Mouse (Mus musculus) embryonic facial prominence, embryonic 12.5 days (tissue): Measurements from ENCODE around the gene Dyrk3. TPM values are rescaled to one million over a fixed set of nuclear protein-coding genes. Genes with fewer than 3 reads are reported as not detected.

ENCODE experiments used
- ATAC-seq: fragments of 200-750 bp; cut with Nextera tagmentation; 2 replicates; pipeline ENCODE4 v1.8.0; 2017; ENCODE audit not compliant: insufficient number of reproducible peaks, insufficient read depth, low FRiP score, low TSS enrichment
- H3K27ac ChIP-seq: fragments of 300-500 bp; sonication (generic); 2 replicates; pipeline ENCODE4 v1.5.1; 2016; ENCODE audit warnings: mild to moderate bottlenecking
- H3K27me3 ChIP-seq: fragments of 300-500 bp; sonication (generic); 2 replicates; pipeline ENCODE4 v1.6.1; 2016; ENCODE audit warnings: mild to moderate bottlenecking, moderate library complexity
- H3K36me3 ChIP-seq: fragments of 300-500 bp; sonication (generic); 2 replicates; pipeline ENCODE4 v1.6.1; 2016; ENCODE audit warnings: mild to moderate bottlenecking
- H3K4me1 ChIP-seq: fragments of 300-500 bp; sonication (generic); 2 replicates; pipeline ENCODE4 v1.6.1; 2016
- H3K4me2 ChIP-seq: fragments of 300-500 bp; sonication (generic); replicated peaks from 2 replicates; pipeline ENCODE4 v1.6.1; 2016; ENCODE audit warnings: mild to moderate bottlenecking, moderate library complexity
- H3K4me3 ChIP-seq: fragments of 300-500 bp; sonication (generic); 2 replicates; pipeline ENCODE4 v1.5.1; 2016; ENCODE audit warnings: mild to moderate bottlenecking
- H3K9ac ChIP-seq: fragments of 300-500 bp; sonication (generic); 2 replicates; pipeline ENCODE4 v1.6.1; 2016; ENCODE audit warnings: mild to moderate bottlenecking, moderate library complexity
- H3K9me3 ChIP-seq: fragments of 300-500 bp; sonication (generic); 2 replicates; pipeline ENCODE4 v1.6.1; 2016; ENCODE audit warnings: mild to moderate bottlenecking, moderate library complexity
- WGBS: fragments of 180-500 bp; shearing (Covaris S2); methylation state at CpG from one replicate; pipeline ENCODE4 v1.1.7; 2016; 5-methylcytosine and 5-hydroxymethylcytosine counted together
- polyA plus RNA-seq: library from polyadenylated mRNA; unstranded; fragments of >200 nt; fragmentation: Nextera tagmentation; extraction: Ambion mirVana; gene quantifications from 2 replicates; pipeline ENCODE4 v1.2.1, GENCODE M21; 2016

Gene Dyrk3
- polyA plus RNA-seq, 1 experiment from 2014 or later = 8.7 TPM

- Histone ChIP-seq H3K9ac (no peak overlapping the region), H3K4me2 (no peak overlapping the region), H3K27me3 (no peaks in the 10 kb centered on the region), H3K4me1 (no peaks in the 10 kb centered on the region), H3K27ac (no peak overlapping the region), H3K4me3 (no peak overlapping the region), H3K9me3 (no peaks in the 10 kb centered on the region), H3K36me3 (peaks cover 19% of the 10 kb centered on the region; the same call in 1 of the 2 replicates)
- no peak for ATAC-seq
- WGBS = 74% methylated on average over 11 of the region's 11 CpGs
Observed at GRCm38 (mm10) chr1:131125987-131126744, 12.0 kb downstream of the Dyrk3 start.

GRCm38 (mm10) chr1:131123522-131124265 lies 14.4 kb downstream of the Dyrk3 start:
- Histone ChIP-seq H3K4me1 (no peaks in the 10 kb centered on the region), H3K27me3 (no peaks in the 10 kb centered on the region), H3K4me3 (no peak overlapping the region), H3K9me3 (no peaks in the 10 kb centered on the region), H3K36me3 (0 out of 2 replicates have a peak, but pooled peaks cover under 1% of the 10 kb centered on the region), H3K27ac (no peak overlapping the region), H3K4me2 (no peak overlapping the region), H3K9ac (no peak overlapping the region)
- ATAC-seq = no peak
- WGBS = 70% methylated on average over 10 of the region's 10 CpGs

- H3K27me3 ChIP-seq = no peaks in the 10 kb centered on the region
- H3K36me3 ChIP-seq = no peaks in the 10 kb centered on the region
- 41% methylated on average over 3 of the region's 3 CpGs for WGBS
- no peaks in the 10 kb centered on the region for H3K4me1 ChIP-seq
- no peak overlapping the region for H3K4me2 ChIP-seq
- H3K4me3 ChIP-seq = no peak overlapping the region
- H3K27ac ChIP-seq = no peak overlapping the region
- no peak for ATAC-seq
- no peaks in the 10 kb centered on the region for H3K9me3 ChIP-seq
- no peak overlapping the region for H3K9ac ChIP-seq
Observed at GRCm38 (mm10) chr1:131121987-131122386, 16.2 kb downstream of the Dyrk3 start.

- Histone ChIP-seq H3K4me3 (no peak overlapping the region), H3K27me3 (no peaks in the 10 kb centered on the region), H3K4me1 (peaks cover 5% of the 10 kb centered on the region; the same call in 1 of the 2 replicates), H3K27ac (no peak overlapping the region), H3K9me3 (no peaks in the 10 kb centered on the region), H3K9ac (no peak overlapping the region), H3K36me3 (no peaks in the 10 kb centered on the region), H3K4me2 (no peak overlapping the region)
- WGBS = 84% methylated on average over 2 of the region's 2 CpGs
- ATAC-seq = no peak
Observed at GRCm38 (mm10) chr1:131119026-131119425, 19.1 kb downstream of the Dyrk3 start.

GRCm38 (mm10) chr1:131118530-131118929 lies 19.6 kb downstream of the Dyrk3 start:
- no peak overlapping the region for H3K4me3 ChIP-seq
- H3K9ac ChIP-seq = no peak overlapping the region
- ATAC-seq = no peak
- H3K4me1 ChIP-seq = peaks cover 5% of the 10 kb centered on the region; the same call in 1 of the 2 replicates
- H3K9me3 ChIP-seq = no peaks in the 10 kb centered on the region
- no peaks in the 10 kb centered on the region for H3K36me3 ChIP-seq
- WGBS = 50% methylated on average over 10 of the region's 10 CpGs
- no peak overlapping the region for H3K4me2 ChIP-seq
- no peaks in the 10 kb centered on the region for H3K27me3 ChIP-seq
- H3K27ac ChIP-seq = no peak overlapping the region

- no peaks in the 10 kb centered on the region for H3K36me3 ChIP-seq
- no peaks in the 10 kb centered on the region for H3K9me3 ChIP-seq
- ATAC-seq = no peak
- 47% methylated on average over 13 of the region's 13 CpGs for WGBS
- peaks cover 12% of the 10 kb centered on the region; the same call in 1 of the 2 replicates for H3K4me1 ChIP-seq
- no peaks in the 10 kb centered on the region for H3K27me3 ChIP-seq
- no peak overlapping the region for H3K9ac ChIP-seq
- 0 out of 2 replicates have a peak overlapping the region, but pooled peaks have one; percentile 41 for H3K27ac ChIP-seq
- no peak overlapping the region for H3K4me3 ChIP-seq
- H3K4me2 ChIP-seq = no peak overlapping the region
Observed at GRCm38 (mm10) chr1:131116430-131117011, 21.6 kb downstream of the Dyrk3 start.

GRCm38 (mm10) chr1:131115932-131116331 lies 22.2 kb downstream of the Dyrk3 start:
- no peak overlapping the region for H3K4me2 ChIP-seq
- H3K4me1 ChIP-seq = peaks cover 12% of the 10 kb centered on the region; the same call in 1 of the 2 replicates
- no peaks in the 10 kb centered on the region for H3K27me3 ChIP-seq
- H3K27ac ChIP-seq = no peak overlapping the region
- WGBS = 19% methylated on average over 6 of the region's 6 CpGs
- no peak overlapping the region for H3K4me3 ChIP-seq
- ATAC-seq = no peak
- no peak overlapping the region for H3K9ac ChIP-seq
- no peaks in the 10 kb centered on the region for H3K9me3 ChIP-seq
- H3K36me3 ChIP-seq = no peaks in the 10 kb centered on the region

- H3K9me3 ChIP-seq = no peaks in the 10 kb centered on the region
- WGBS = 26% methylated on average over 6 of the region's 6 CpGs
- no peak for ATAC-seq
Observed at GRCm38 (mm10) chr1:131112576-131112975, 25.6 kb downstream of the Dyrk3 start.

GRCm38 (mm10) chr1:131110525-131111106 lies 27.5 kb downstream of the Dyrk3 start:
- no peaks in the 10 kb centered on the region for H3K9me3 ChIP-seq
- H3K4me2 ChIP-seq = no peak overlapping the region
- no peak overlapping the region for H3K27ac ChIP-seq
- no peak overlapping the region for H3K9ac ChIP-seq
- no peaks in the 10 kb centered on the region for H3K36me3 ChIP-seq
- no peak overlapping the region for H3K4me3 ChIP-seq
- H3K4me1 ChIP-seq = 0 out of 2 replicates have a peak, but pooled peaks cover 17% of the 10 kb centered on the region
- WGBS = 77% methylated on average over 12 of the region's 12 CpGs
- no peaks in the 10 kb centered on the region for H3K27me3 ChIP-seq
- ATAC-seq = no peak

More at GRCm38 (mm10) chr1:131112576-131112975, 25.6 kb downstream of the Dyrk3 start:
- Histone ChIP-seq H3K4me1 (peaks cover 21% of the 10 kb centered on the region; the same call in 1 of the 2 replicates), H3K36me3 (no peaks in the 10 kb centered on the region), H3K9ac (no peak overlapping the region), H3K27ac (no peak overlapping the region), H3K4me3 (no peak overlapping the region), H3K4me2 (no peak overlapping the region), H3K27me3 (no peaks in the 10 kb centered on the region)

- no peaks in the 10 kb centered on the region for H3K36me3 ChIP-seq
- WGBS = 40% methylated on average over 10 of the region's 10 CpGs
Observed at GRCm38 (mm10) chr1:131107575-131108308, 30.4 kb downstream of the Dyrk3 start.

More at GRCm38 (mm10) chr1:131107575-131108308, 30.4 kb downstream of the Dyrk3 start:
- H3K4me2 ChIP-seq = no peak overlapping the region
- no peak overlapping the region for H3K4me3 ChIP-seq
- peak overlapping the region; percentile 81 for H3K27ac ChIP-seq
- H3K27me3 ChIP-seq = no peaks in the 10 kb centered on the region
- ATAC-seq = peak; percentile 82; the same call in 1 of the 2 replicates
- H3K4me1 ChIP-seq = 0 out of 2 replicates have a peak, but pooled peaks cover 14% of the 10 kb centered on the region
- no peak overlapping the region for H3K9ac ChIP-seq
- H3K9me3 ChIP-seq = no peaks in the 10 kb centered on the region
